Mouse (Mus musculus) retina, embryonic 14.5 days (tissue): ENCODE measurements around the gene Kif17.

Experiments used
- DNase-seq: peaks from one replicate; pipeline ENCODE4 v3.0.0-alpha.2; 2015; ENCODE audit warnings: low spot score

Kif17 gene

DNA sequence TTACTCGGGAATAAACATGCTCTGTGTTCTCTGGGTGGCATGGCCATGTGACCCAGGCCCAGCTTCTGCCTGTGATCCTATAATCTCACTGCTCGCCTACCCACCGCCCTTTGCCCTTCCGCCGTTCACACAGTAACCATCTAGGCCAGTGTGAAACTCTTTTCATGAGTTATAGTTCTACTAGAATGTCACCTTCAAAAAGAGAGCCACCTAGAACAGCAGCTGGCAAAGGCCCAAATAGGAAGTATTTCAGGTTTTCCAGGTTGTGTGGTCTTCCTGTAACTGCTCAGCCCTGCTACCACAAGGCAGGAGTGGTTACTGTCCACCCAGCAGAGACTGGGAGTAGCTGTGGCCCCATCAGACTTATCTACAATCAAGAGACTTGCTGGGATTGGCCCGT, 92.5 kb downstream of the Kif17 start:
- DNase-seq: no peak

DNA sequence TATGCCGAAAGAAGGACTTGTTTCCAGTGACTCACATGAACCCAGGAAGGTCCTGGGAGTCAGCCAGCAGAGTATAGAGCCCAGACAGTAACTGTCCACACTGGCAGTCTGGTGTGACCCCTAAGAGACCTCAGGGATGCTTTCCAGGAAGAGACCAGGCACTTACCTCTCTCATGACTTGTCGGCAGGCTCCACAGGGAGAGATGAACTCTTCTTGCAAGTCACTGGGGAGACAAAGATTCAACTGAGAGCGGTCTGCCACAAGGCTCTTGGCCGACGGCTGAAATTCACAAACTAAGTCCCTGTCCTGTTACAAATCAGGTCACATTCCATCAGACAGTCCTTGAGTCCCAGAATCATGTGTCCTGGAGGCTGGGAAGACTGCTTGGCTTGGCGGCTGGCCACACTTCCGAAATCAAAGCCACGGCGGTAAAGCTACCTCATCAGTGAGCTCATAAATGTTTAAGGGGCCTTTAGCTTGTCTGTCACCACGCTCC, 93.2 kb downstream of the Kif17 start:
- DNase-seq: peak; percentile 49

GRCm38 (mm10) chr4:138344891-138345545, 94.8 kb downstream of the Kif17 start:
- no peak for DNase-seq

DNA sequence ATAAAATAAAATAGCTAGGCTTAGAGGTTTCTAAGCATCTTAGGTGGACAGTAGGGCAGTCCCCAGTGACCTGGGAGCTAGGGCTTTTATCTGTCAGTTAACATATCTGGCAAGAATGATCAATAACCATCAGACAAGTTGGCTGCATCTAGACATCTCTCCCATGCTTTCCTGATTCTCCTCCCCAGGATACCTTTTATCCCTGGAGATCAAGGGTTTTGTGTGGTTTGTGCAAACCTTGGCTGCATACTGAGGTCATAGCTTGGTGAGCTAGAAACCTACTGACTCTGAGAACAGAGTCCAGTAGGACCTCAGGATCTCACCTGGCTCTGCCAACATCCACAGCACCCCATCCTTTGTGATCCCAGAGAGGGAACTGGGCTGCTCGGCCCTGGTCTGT, 97.0 kb downstream of the Kif17 start:
- DNase-seq: no peak

DNA sequence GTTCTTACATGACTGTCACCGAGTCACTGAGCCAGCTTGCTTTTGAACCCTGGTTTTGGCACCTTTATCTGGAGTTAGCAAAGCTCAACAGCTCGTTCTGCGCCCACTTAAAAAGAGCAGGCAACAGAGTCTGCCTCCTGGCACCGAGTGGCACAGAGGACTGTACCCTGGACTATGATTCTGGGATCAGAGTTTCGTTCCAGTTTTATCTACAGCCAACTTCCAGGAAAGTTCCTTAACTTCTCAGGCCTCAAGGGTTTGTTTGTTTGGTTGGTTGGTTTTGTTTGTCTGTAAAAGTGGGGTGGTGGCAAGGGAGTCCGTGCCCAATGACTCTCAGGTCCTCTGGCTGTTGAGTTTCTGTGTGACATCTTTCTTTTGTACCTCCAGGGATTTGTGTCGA, 98.5 kb downstream of the Kif17 start:
- no peak for DNase-seq
